Mouse (Mus musculus) retina, embryonic 14.5 days (tissue): Measurements from ENCODE around the gene Tbxa2r.
A peak's percentile ranks its signal among the peaks of the same experiment; 100 is the strongest.

Source experiments
- DNase-seq: peaks from one replicate; pipeline ENCODE4 v3.0.0-alpha.2; 2015; ENCODE audit warnings: low spot score

Gene Tbxa2r

GRCm38 (mm10) chr10:81328386-81328785 is at the start of gene Tbxa2r:
Tbxa2r (plus strand) TSS chr10:81328731.
- DNase-seq = no peak

DNA sequence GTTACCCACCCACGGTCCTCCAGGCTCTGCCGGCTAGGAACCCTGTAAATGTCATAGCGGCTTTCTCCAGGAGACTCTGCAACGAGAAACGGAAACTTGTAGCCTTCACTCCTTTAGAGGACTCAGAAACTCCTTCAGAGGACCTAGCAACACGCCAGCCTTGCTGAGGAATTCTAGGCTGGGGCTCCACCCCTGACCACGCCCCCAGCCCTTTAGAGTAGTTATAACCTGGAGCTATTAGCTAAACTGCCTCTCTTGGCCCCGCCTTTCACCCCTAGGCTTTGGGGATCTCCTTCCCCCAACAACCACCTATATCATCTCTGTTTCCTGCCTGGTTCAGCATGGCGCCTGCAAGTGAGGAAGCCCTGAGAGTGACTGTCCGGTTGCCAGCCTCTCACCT is 49.0 kb upstream of the Tbxa2r start:
- DNase-seq = no peak

GRCm38 (mm10) chr10:81284189-81284588 is 44.3 kb upstream of the Tbxa2r start:
- no peak for DNase-seq

- no peak for DNase-seq
Observed at GRCm38 (mm10) chr10:81284719-81285118, 43.8 kb upstream of the Tbxa2r start.

GRCm38 (mm10) chr10:81285694-81286450 is 42.7 kb upstream of the Tbxa2r start:
- peak; percentile 93 for DNase-seq

- no peak for DNase-seq
Observed at GRCm38 (mm10) chr10:81286586-81286985, 41.9 kb upstream of the Tbxa2r start.

DNA sequence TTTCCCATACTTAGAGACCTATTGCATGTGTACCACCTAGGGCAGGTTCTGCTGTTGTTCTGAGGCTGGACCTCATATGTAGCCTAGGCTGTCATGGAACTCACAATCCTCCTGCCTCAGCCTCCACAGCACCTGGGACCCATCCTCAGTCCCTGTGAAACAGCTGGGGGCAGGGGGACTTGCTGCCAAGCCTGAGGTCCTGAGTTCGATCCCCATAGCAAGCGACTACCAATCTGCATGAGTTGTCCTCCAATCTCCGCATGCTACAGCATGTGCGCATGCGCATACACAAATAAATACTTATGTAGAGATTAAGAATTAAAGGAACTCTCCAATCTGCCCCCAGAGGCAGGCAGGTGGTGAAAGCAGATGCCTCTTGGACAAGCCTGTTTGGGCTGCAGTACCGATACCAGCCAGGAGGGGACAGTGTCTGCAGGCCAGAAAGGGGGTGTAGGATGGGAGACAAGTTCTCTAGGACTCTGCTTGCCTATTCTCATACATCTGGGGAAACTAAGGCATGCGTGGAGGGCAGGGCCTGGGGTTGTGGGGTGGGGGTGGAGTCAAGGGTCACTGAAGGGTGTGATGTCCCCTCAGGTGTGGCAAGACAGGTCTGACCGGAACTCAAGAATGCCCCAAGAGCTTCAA is 40.9 kb upstream of the Tbxa2r start:
- peak; percentile 69 for DNase-seq

DNA sequence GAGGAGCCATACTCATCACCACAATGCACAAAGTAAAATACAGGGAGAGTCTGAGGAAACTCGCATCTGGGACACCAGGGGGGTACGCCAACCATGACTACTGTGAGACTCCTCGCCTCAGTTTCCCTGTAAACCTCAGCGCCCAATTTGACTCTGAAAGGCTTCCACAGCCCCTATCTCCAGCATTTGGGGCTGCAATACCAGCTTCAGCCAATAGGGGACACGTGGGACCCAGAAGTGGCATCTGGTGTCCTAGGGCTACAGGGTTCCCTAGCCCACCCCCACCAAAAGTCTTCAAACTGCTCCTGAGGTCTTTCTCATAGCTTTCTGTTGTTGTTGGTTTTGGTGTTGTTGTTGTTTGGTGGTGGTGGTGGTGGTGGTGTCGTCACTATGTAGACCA is 39.9 kb upstream of the Tbxa2r start:
- peak; percentile 67 for DNase-seq

DNA sequence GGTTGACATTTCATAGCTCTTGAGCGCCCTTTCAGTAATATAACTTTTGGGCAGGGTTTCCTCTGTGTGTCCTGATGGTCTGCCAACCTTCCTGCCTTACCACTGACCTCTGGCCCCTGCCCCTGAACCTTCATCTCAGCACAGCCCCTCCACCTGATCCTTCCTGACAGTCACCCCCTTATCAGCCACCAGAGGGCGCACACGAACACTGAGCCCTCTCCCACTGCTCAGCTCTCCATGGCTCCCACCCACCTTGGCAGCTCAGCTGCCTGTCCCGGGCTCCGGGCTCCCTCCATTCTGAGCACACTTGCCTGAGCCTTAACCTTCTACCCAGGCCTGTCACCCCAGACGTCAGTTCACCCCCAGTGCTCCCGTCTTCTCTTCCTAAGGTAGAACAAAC is 39.3 kb upstream of the Tbxa2r start:
- peak; percentile 88 for DNase-seq

DNA sequence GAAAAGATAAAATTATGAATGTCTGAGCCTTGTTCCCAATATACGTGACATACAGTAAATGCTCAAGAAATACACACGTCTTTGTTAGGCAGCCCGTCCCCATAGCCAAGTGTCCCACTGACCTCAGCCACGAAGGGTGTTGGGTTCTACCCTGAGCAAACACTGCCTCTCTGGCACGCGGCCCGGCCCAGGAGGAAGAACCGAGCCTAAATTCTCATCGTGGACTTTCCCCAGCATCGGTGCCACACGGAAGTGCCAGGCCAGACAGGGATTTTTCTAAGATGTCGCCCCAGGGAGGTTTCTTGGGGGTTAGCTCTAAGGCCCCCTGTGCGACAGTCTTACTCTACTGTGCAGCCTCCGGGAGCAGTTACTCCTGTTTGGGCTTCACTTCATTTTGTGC is 38.7 kb upstream of the Tbxa2r start:
- no peak for DNase-seq

DNA sequence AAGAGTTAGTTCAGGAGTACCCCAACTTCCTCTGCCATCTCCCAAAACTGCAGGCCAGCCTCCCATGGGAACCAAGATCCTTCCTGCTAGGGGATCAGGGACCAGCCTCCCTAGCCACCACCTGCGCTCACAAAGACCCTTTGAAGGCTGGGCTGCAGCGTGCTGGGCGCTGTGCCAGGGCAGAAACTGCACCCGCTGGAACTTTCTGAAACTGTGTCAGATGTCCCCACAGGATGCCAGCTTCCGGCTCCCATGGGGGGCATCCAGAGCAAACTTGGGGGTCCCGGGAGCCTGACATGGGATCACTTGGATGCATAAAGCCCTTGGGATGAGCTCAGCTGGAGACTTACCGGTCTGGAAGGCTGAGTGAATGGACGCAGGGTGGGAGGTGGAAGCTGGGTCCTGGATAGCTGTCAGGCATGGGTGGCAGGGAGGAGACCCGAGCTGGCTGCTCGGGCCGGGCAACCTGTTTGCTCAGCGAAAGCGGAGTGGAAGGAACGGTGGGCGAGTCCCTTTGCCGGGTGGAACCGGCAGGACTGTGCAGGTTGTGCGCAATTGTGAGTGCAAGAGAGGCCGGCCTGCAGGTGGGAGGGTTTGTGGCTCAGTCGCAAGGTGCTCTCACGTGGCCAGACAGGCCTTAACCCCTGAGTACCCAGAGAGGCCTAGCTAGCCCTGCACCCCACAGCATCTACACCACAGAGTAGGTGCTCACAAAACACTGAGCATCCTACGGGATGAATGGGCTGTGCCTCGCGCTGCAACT is 37.7 kb upstream of the Tbxa2r start:
- no peak for DNase-seq

GRCm38 (mm10) chr10:81291511-81292104 is 36.9 kb upstream of the Tbxa2r start, which contains the start of gene Tjp3:
Tjp3 (minus strand) TSS chr10:81291581.
- DNase-seq = no peak

GRCm38 (mm10) chr10:81292554-81293333 is 35.8 kb upstream of the Tbxa2r start, which contains the start of gene Pip5k1c:
Pip5k1c (plus strand) TSS chr10:81292963.
- DNase-seq = peak; percentile 100

DNA sequence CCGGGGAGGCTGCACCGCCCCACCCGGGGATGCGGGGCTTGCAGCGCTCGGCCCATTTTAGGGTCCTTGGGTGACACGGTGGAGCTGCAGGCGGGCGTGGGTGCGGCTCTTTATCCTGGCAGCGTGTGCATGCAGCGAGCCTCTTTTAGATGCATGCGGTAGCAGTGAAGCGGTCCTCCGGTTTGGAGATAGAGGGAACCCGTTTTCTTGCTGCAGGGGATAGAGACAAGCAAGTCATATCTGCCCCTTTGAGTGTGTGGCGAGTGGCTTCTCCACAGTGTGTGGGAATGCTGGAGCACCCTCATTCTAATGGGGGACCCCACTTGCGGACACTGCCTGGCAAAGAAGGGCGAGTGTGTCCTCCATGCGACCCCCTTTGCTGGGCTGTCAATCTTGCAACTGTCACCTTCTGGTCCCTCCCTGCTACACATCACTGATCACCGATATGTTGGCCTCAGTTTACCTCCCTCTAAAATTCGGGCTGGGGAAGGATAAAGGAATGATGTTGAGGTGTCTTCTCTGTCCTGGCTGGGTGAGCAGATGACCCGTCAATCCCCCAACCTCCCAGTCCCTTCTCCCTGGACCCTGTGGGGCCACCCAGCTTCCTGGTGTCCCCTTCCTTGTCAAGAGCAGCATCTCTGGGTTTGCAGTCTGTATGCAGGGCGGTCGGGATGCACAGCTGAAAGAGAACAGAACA is 35.0 kb upstream of the Tbxa2r start:
- DNase-seq = no peak

- DNase-seq = no peak
Observed at GRCm38 (mm10) chr10:81294442-81294841, 34.1 kb upstream of the Tbxa2r start.

GRCm38 (mm10) chr10:81295185-81295584 is 33.3 kb upstream of the Tbxa2r start:
- no peak for DNase-seq

DNA sequence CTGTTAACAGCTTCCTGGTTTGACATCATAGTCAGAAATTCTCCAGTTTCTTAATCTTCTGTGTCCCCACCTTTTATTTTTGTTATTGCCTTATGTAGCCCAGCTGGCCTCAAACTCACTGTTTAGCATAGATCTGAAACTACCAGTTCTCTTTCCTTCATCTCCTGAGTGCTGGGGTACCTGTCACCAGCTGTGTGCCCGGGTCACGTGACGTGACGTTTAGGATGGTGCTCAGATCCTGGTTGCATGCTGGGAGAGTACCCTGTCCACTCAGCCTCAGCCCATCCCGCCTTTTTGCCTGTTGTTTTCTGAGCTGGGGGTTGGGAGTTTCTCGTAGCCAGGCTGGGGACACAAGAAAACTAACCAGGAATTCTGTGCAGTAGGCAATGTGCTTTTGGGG is 31.3 kb upstream of the Tbxa2r start:
- no peak for DNase-seq

DNA sequence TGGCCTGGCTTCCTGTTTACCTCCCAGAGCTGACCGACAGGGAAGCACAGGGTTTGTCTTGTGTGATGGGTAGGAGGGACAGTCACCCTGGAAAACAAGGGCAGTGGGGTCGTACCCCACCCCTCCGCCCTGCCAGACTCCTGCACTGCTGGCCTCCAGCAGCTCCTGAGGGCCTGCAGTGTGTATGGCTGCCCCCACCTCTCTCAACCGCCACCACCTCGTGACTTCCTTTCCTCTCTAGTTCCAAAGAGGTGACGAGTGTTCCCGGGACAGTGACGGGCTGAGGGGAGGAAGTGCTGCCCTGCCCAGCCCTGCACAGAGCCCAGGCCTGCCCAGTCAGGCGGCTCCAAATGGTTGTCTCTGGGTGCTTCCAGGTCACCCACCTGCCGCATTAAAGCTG is 30.7 kb upstream of the Tbxa2r start:
- DNase-seq = no peak

DNA sequence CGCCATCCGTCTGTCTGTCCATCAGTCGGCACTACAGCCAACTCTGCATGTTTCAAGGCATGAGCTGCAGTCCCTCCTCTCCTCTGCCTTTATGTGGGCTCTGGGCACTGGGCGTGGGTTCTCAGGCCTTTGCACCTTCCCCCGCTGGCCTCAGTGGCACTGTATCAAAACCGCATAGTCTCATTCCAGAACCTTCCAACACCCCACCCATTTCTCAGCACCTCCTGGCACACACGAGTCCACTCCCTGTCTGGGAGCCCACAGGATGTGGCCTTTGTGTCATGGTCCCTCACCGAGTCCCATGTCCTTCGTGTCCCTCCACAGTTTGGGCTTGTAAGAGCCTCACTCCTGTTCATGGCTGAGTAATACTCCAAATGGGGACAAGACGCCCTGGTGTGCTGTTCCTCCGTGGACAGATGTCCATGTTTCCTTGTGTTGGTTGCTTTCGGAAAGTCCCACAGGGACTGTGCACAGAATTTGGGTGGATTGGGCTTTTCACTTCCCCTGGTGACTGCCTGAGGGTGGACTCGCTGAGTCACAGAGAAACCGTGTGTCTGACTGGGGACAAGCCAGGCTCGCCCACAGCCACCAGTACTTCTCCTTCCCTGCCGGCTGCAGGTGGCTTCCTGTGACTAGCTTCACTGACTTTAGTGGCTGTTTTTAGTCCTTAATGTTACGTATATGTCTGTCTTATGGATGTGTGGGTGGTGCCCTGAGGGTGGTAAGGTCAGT is 30.0 kb upstream of the Tbxa2r start:
- DNase-seq = no peak
